Mouse (Mus musculus) CH12.LX (cell line): ENCODE measurements at regions not wholly inside any gene's neighbourhood (a gene's known extent, or its start where the extent isn't known, plus 50 kb on each side); places are given as distances from the start of the nearest gene placed in this dataset.

Experiments
- DNase-seq: peaks from one replicate; pipeline ENCODE4 v3.0.0-alpha.2; 2013; ENCODE audit errors: extremely low read depth
- H3K27ac ChIP-seq: 2 replicates; pipeline ENCODE4 v1.5.1; 2012; ENCODE audit warnings: low read depth, mild to moderate bottlenecking, control low read depth, moderate library complexity; ENCODE audit not compliant: insufficient read depth
- H3K27me3 ChIP-seq: replicated peaks from 2 replicates; pipeline ENCODE3; 2012; ENCODE audit warnings: inconsistent platforms
- H3K36me3 ChIP-seq, 2 experiments: replicated peaks in 1 of 2; 2 replicates each; pipeline versions ENCODE3 to v1.6.1; 2012; ENCODE audit warnings: inconsistent platforms in 1 of 2, low read length in 1 of 2, mild to moderate bottlenecking in 1 of 2, mixed read lengths in 1 of 2, moderate library complexity in 1 of 2; ENCODE audit not compliant: control insufficient read depth in 1 of 2, insufficient read depth in 1 of 2
- H3K4me1 ChIP-seq, 2 experiments: 2 replicates each; pipeline ENCODE4 v1.6.1; 2012; ENCODE audit warnings: inconsistent platforms in 1 of 2, moderate library complexity in 1 of 2; ENCODE audit not compliant: insufficient read depth in 2 of 2, control insufficient read depth in 1 of 2
- H3K4me2 ChIP-seq: 2 replicates; pipeline ENCODE4 v1.6.1; 2012; ENCODE audit warnings: low read depth, mild to moderate bottlenecking, control low read depth; ENCODE audit not compliant: poor library complexity, insufficient read depth, severe bottlenecking
- H3K4me3 ChIP-seq, 3 experiments: fragments of 150-350 bp in 1 of 3; sonication (generic) in 1 of 3; replicated peaks in 1 of 3; 2 replicates each; pipeline versions ENCODE3 to v1.5.1; 2011 to 2012; ENCODE audit warnings: low read depth in 2 of 3, low read length in 2 of 3, mild to moderate bottlenecking in 2 of 3, moderate library complexity in 2 of 3, control low read depth in 1 of 3, improper control_type of control experiment in 1 of 3, inconsistent platforms in 1 of 3, mixed read lengths in 1 of 3; ENCODE audit not compliant: poor library complexity in 1 of 3
- H3K79me2 ChIP-seq: replicated peaks from 2 replicates; pipeline ENCODE4 v1.6.1; 2012; ENCODE audit warnings: mild to moderate bottlenecking, moderate library complexity; ENCODE audit not compliant: control insufficient read depth, poor library complexity, insufficient read depth, severe bottlenecking; ENCODE audit errors: extremely low read depth
- H3K9ac ChIP-seq: 2 replicates; pipeline ENCODE4 v1.6.1; 2012; ENCODE audit warnings: low read depth, mild to moderate bottlenecking, control low read depth, moderate library complexity; ENCODE audit not compliant: insufficient read depth
- H3K9me3 ChIP-seq: replicated peaks from 2 replicates; pipeline ENCODE3; 2012; ENCODE audit warnings: low read length, inconsistent platforms, mixed read lengths
- BHLHE40 ChIP-seq: IDR thresholded peaks from 2 replicates; pipeline ENCODE4 v1.6.1; 2011; ENCODE audit warnings: mild to moderate bottlenecking, low read depth, low read length, improper control_type of control experiment
- CHD2 ChIP-seq: IDR thresholded peaks from 2 replicates; pipeline ENCODE4 v1.6.1; 2011; ENCODE audit warnings: low read length, improper control_type of control experiment
- E2F4 ChIP-seq: IDR thresholded peaks from 2 replicates; pipeline ENCODE4 v1.6.1; 2011; ENCODE audit warnings: low read depth, low read length, improper control_type of control experiment; ENCODE audit not compliant: insufficient replicate concordance
- ELF1 ChIP-seq: IDR thresholded peaks from 2 replicates; pipeline ENCODE4 v1.6.1; 2014; ENCODE audit warnings: low read depth, mild to moderate bottlenecking, inconsistent platforms, low read length, improper control_type of control experiment
- GABPA ChIP-seq: IDR thresholded peaks from 2 replicates; pipeline ENCODE4 v1.6.1; 2012; ENCODE audit warnings: low read depth, low read length, improper control_type of control experiment, inconsistent platforms; ENCODE audit not compliant: insufficient replicate concordance
- HCFC1 ChIP-seq: IDR thresholded peaks from 2 replicates; pipeline ENCODE4 v1.6.1; 2012; ENCODE audit warnings: low read depth, mild to moderate bottlenecking, inconsistent platforms, low read length, improper control_type of control experiment
- IRF4 ChIP-seq: IDR thresholded peaks from 2 replicates; pipeline ENCODE4 v1.6.1; 2014; ENCODE audit warnings: low read depth, mild to moderate bottlenecking, inconsistent platforms, low read length, improper control_type of control experiment
- JUN ChIP-seq: IDR thresholded peaks from 2 replicates; pipeline ENCODE4 v1.6.1; 2011; ENCODE audit warnings: low read depth, mild to moderate bottlenecking, low read length, improper control_type of control experiment, moderate library complexity; ENCODE audit not compliant: insufficient read depth
- JUND ChIP-seq: conservative IDR thresholded peaks from 2 replicates; pipeline ENCODE4 v1.6.1; 2011; ENCODE audit warnings: low read depth, low read length, improper control_type of control experiment
- MAX ChIP-seq: IDR thresholded peaks from 2 replicates; pipeline ENCODE4 v1.6.1; 2011; ENCODE audit warnings: low read length, improper control_type of control experiment
- MEF2A ChIP-seq: IDR thresholded peaks from 2 replicates; pipeline ENCODE4 v1.6.1; 2014; ENCODE audit warnings: low read depth, mild to moderate bottlenecking, inconsistent platforms, low read length, improper control_type of control experiment, borderline replicate concordance
- NELFE ChIP-seq: IDR thresholded peaks from 2 replicates; pipeline ENCODE4 v1.6.1; 2011; ENCODE audit warnings: low read depth, low read length, improper control_type of control experiment
- NRF1 ChIP-seq: IDR thresholded peaks from 2 replicates; pipeline ENCODE4 v1.6.1; 2014; ENCODE audit warnings: low read depth, mild to moderate bottlenecking, inconsistent platforms, low read length, improper control_type of control experiment, moderate library complexity
- RCOR1 ChIP-seq: conservative IDR thresholded peaks from 2 replicates; pipeline ENCODE4 v1.6.1; 2012; ENCODE audit warnings: low read depth, mild to moderate bottlenecking, inconsistent platforms, low read length, improper control_type of control experiment
- SIN3A ChIP-seq: IDR thresholded peaks from 2 replicates; pipeline ENCODE4 v1.6.1; 2012; ENCODE audit warnings: low read length, improper control_type of control experiment, inconsistent platforms
- SMC3 ChIP-seq: IDR thresholded peaks from 2 replicates; pipeline ENCODE4 v1.6.1; 2011; ENCODE audit warnings: low read depth, low read length, improper control_type of control experiment
- TBP ChIP-seq: conservative IDR thresholded peaks from 2 replicates; pipeline ENCODE4 v1.6.1; 2011; ENCODE audit warnings: low read depth, low read length, improper control_type of control experiment
- TCF12 ChIP-seq: IDR thresholded peaks from 2 replicates; pipeline ENCODE4 v1.6.1; 2014; ENCODE audit warnings: low read depth, mild to moderate bottlenecking, inconsistent platforms, low read length, improper control_type of control experiment
- USF1 ChIP-seq: IDR thresholded peaks from 2 replicates; pipeline ENCODE4 v1.6.1; 2014; ENCODE audit warnings: low read depth, mild to moderate bottlenecking, inconsistent platforms, low read length, improper control_type of control experiment
- ZC3H11A ChIP-seq: IDR thresholded peaks from 2 replicates; pipeline ENCODE4 v1.6.1; 2012; ENCODE audit warnings: low read depth, mild to moderate bottlenecking, inconsistent platforms, low read length, improper control_type of control experiment
- ZKSCAN1 ChIP-seq: IDR thresholded peaks from 2 replicates; pipeline ENCODE4 v1.6.1; 2012; ENCODE audit warnings: low read depth, inconsistent platforms, low read length, improper control_type of control experiment, borderline replicate concordance
- ZMIZ1 ChIP-seq: IDR thresholded peaks from 2 replicates; pipeline ENCODE4 v1.6.1; 2012; ENCODE audit warnings: low read depth, mild to moderate bottlenecking, inconsistent platforms, low read length, improper control_type of control experiment
- dilution Hi-C: fragments of 300-500 bp; cut with MboI; formaldehyde crosslinking; loops from 2 replicates; pipeline ENCODE4 v1.14.3; 2020; ENCODE audit warnings: low sequenced_read_pairs; ENCODE audit not compliant: extremely low pct_unique_long_range_greater_than_20kb, extremely low pct_ligation_motif_present
- in situ Hi-C: fragments of 300-500 bp; cut with MboI; formaldehyde crosslinking; loops from 3 replicates; pipeline ENCODE4 v1.14.3; 2019; ENCODE audit warnings: low sequenced_read_pairs, low pct_ligation_motif_present, low pct_unique_long_range_greater_than_20kb, mixed read lengths

GRCm38 (mm10) chr5:118877313-118877669 lies 316.8 kb downstream of the Med13l start:
- Histone ChIP-seq H3K9ac (no peak overlapping the region), H3K4me2 (no peak overlapping the region), H3K27me3 (no peaks in the 10 kb centered on the region), H3K27ac (no peak overlapping the region), H3K4me1 (no peaks in the 10 kb centered on the region), H3K79me2 (no peaks in the 10 kb centered on the region), H3K9me3 (peaks cover 54% of the 10 kb centered on the region), H3K4me3 (no peak overlapping the region), H3K36me3 (no peaks in the 10 kb centered on the region)
- in situ Hi-C loops: loop anchor here (25.0 kb wide), 2 partner anchors 810 to 1210 kb away; no protein-coding TSS in a partner anchor
- DNase-seq: no peak
- dilution Hi-C loops: no loop called here
- TF ChIP-seq E2F4 (no peak), ELF1 (no peak), TCF12 (no peak), ZC3H11A (no peak)

DNA sequence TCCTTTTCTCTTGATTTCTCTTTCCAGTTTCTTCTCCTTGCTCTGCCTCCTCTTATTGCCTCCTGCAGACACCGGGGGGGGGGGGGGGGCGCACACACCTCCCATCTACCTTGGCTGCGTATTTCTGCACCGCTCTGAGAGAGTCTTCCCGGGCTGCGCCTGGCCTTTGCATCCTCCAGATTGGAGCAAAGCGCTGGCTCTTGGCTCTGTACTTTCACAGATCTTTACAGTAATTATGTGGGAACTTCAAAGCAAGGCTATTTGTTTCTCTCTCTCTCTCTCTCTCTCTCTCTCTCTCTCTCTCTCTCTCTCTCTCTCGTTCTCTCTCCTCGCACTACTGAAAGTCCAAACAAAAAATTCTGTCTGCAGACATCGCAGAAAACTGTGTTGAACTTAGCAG lies 317.4 kb downstream of the Med13l start:
- Histone ChIP-seq H3K27me3 (no peaks in the 10 kb centered on the region), H3K9me3 (peaks cover 55% of the 10 kb centered on the region), H3K27ac (no peak overlapping the region), H3K4me2 (no peak overlapping the region), H3K36me3 (no peaks in the 10 kb centered on the region), H3K4me3 (no peak overlapping the region), H3K9ac (no peak overlapping the region), H3K79me2 (no peaks in the 10 kb centered on the region), H3K4me1 (no peaks in the 10 kb centered on the region)
- DNase-seq: no peak
- no peak for TF ChIP-seq HCFC1
- no peak for TF ChIP-seq CHD2
- no peak for TF ChIP-seq ZKSCAN1
- TF ChIP-seq IRF4: no peak
- TF ChIP-seq SIN3A: no peak
- no peak for TF ChIP-seq ZMIZ1
- no peak for TF ChIP-seq TBP
- no peak for TF ChIP-seq MAX
- TF ChIP-seq ZC3H11A: no peak
- no peak for TF ChIP-seq NRF1
- no peak for TF ChIP-seq SMC3
- no peak for TF ChIP-seq NELFE
- no peak for TF ChIP-seq BHLHE40
- TF ChIP-seq MEF2A: no peak
- no peak for TF ChIP-seq GABPA
- no peak for TF ChIP-seq USF1
- no peak for TF ChIP-seq JUN
- no peak for TF ChIP-seq RCOR1
- TF ChIP-seq JUND: no peak
- dilution Hi-C loops (no loop called here), in situ Hi-C loops (loop anchor here (25.0 kb wide), 2 partner anchors 809 to 1209 kb away; no protein-coding TSS in a partner anchor)
